Mouse (Mus musculus): Measurements from ENCODE around the gene Chm. TPM values are rescaled to one million over a fixed set of nuclear protein-coding genes. Genes with fewer than 3 reads are reported as not detected.
"Not testable (repeated sequence)": the region's sequence is repeated elsewhere in the genome, so short reads cannot be mapped to it uniquely, and the experiment has no call there.

Gene Chm
- 12.9 and 13.4 TPM in 2 replicates for polyA plus RNA-seq (2015; fragmentation: Nextera tagmentation; extraction: Ambion mirVana)

DNA sequence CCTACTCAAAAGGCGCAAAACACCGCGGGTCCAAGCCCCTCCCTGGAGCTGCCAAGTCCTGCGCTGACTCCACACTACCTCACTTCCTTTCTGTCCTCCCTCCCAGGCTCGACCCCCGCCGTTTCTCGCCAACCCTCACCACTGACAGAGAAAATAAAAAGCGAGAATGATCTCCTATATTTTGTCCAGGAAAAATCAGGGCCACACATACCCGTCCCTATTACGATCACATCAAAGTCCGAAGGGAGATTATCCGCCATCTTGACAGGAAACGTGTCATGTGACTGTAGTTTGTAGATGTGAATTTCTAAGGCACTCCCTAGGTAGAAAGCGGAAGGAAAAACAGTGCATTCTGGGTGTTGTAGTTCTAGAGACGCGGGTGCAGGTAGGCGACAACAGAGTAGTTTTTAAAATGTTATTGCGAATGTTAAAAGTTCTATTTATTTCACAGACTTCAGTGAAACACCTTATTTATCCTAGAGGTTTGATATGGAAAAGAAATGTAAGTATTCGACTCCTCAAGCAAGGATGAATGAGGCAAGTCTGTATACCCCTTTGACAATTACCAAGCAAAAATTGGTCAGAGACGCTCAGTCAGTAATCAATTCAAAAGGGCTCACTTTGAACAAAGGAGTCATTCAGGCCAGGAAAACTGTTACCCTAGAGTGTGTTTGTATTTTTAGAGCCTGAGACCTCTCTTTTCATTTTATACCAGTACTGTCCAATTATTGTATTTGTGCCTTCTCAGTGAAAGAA lies at the start of gene Chm:
Gene Chm, minus strand, starts transcription at position 288 of the 756 bp plus-strand sequence.
- ATAC-seq (replicated peaks; ENCODE audit: low FRiP score): peak; percentile 96
- H3K27me3 ChIP-seq: no peaks in the 10 kb centered on the region
- WGBS: 14% methylated on average over 21 of the region's 21 CpGs
- H3K9me3 ChIP-seq (replicated peaks): no peaks in the 10 kb centered on the region
- peak within 1 kb of the TSS; percentile 83 for H3K27ac ChIP-seq
- no peaks in the 10 kb centered on the region for H3K36me3 ChIP-seq
- H3K9ac ChIP-seq: peak within 1 kb of the TSS; percentile 33; the same call in 1 of the 2 replicates
- H3K4me1 ChIP-seq: no peaks in the 10 kb centered on the region
- peak within 1 kb of the TSS; percentile 58 for H3K4me3 ChIP-seq (replicated peaks)
- peak within 1 kb of the TSS; percentile 51 for H3K4me2 ChIP-seq

DNA sequence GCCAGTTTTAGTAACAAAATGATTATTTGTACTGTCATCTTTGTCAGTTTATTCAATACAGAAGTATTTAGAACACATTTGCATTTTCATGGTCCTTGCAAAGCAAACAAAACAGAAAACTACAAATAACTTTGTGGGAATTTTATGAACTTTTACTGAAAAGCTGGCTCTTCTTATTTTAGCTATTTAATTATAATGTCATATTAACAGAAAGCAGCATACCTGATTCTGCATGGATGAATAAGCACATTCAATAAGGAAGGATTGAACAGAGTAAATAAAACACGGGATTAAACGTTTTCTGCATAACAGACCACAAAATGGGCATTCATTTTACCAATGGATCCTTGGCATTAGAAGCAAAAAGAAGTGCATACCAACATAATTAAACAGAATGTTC lies 8.6 kb upstream of the Chm start:
- no peak overlapping the region for H3K4me2 ChIP-seq
- H3K9ac ChIP-seq: no peak overlapping the region
- H3K27me3 ChIP-seq: no peaks in the 10 kb centered on the region
- H3K4me3 ChIP-seq (replicated peaks): no peak overlapping the region
- H3K36me3 ChIP-seq: no peaks in the 10 kb centered on the region
- no peaks in the 10 kb centered on the region for H3K9me3 ChIP-seq (replicated peaks)
- WGBS: 52% methylated on average over 2 of the region's 2 CpGs
- ATAC-seq (replicated peaks; ENCODE audit: low FRiP score): no peak
- H3K27ac ChIP-seq: no peak overlapping the region
- no peaks in the 10 kb centered on the region for H3K4me1 ChIP-seq

GRCm38 (mm10) chrX:113184569-113185229 lies 618 bp downstream of the Chm start:
- Histone ChIP-seq H3K9ac (peak overlapping the region; percentile 33; the same call in 1 of the 2 replicates), H3K36me3 (no peaks in the 10 kb centered on the region), H3K4me3 (replicated peaks) (peak overlapping the region; percentile 58), H3K27ac (peak overlapping the region; percentile 83), H3K4me1 (no peaks in the 10 kb centered on the region), H3K27me3 (no peaks in the 10 kb centered on the region), H3K9me3 (replicated peaks) (no peaks in the 10 kb centered on the region), H3K4me2 (peak overlapping the region; percentile 51)
- 14% methylated on average over 17 of the region's 17 CpGs for WGBS
- ATAC-seq (replicated peaks; ENCODE audit: low FRiP score): no peak; the same call in 1 of the 2 replicates

GRCm38 (mm10) chrX:113180856-113181255 lies 4.5 kb downstream of the Chm start:
- not testable (repeated sequence) for H3K9ac ChIP-seq; H3K9me3 ChIP-seq (replicated peaks); H3K27me3 ChIP-seq; H3K27ac ChIP-seq; ATAC-seq (replicated peaks; ENCODE audit: low FRiP score); H3K36me3 ChIP-seq; H3K4me1 ChIP-seq; H3K4me3 ChIP-seq (replicated peaks); H3K4me2 ChIP-seq
- WGBS: 95% methylated on average over 4 of the region's 4 CpGs

- H3K27me3 ChIP-seq: no peaks in the 10 kb centered on the region
- no peaks in the 10 kb centered on the region for H3K4me1 ChIP-seq
- H3K9ac ChIP-seq: no peak overlapping the region
- H3K4me2 ChIP-seq: no peak overlapping the region
- H3K27ac ChIP-seq: no peak overlapping the region
- WGBS: 65% methylated on average over 2 of the region's 2 CpGs
- no peak overlapping the region for H3K4me3 ChIP-seq (replicated peaks)
- ATAC-seq (replicated peaks; ENCODE audit: low FRiP score): no peak
- H3K9me3 ChIP-seq (replicated peaks): no peaks in the 10 kb centered on the region
- no peaks in the 10 kb centered on the region for H3K36me3 ChIP-seq
Measured at GRCm38 (mm10) chrX:113172766-113173165, 12.6 kb downstream of the Chm start.

GRCm38 (mm10) chrX:113172271-113172670 lies 13.0 kb downstream of the Chm start:
- no peak overlapping the region for H3K4me2 ChIP-seq
- no peak overlapping the region for H3K27ac ChIP-seq
- no peak overlapping the region for H3K9ac ChIP-seq
- no peaks in the 10 kb centered on the region for H3K36me3 ChIP-seq
- 63% methylated on average over 1 of the region's 1 CpGs for WGBS
- H3K4me3 ChIP-seq (replicated peaks): no peak overlapping the region
- no peaks in the 10 kb centered on the region for H3K4me1 ChIP-seq
- H3K9me3 ChIP-seq (replicated peaks): no peaks in the 10 kb centered on the region
- no peak for ATAC-seq (replicated peaks; ENCODE audit: low FRiP score)
- no peaks in the 10 kb centered on the region for H3K27me3 ChIP-seq

- H3K36me3 ChIP-seq: no peaks in the 10 kb centered on the region
- H3K4me3 ChIP-seq (replicated peaks): no peak overlapping the region
- H3K4me2 ChIP-seq: no peak overlapping the region
- H3K4me1 ChIP-seq: no peaks in the 10 kb centered on the region
- no peak overlapping the region for H3K27ac ChIP-seq
- no peaks in the 10 kb centered on the region for H3K9me3 ChIP-seq (replicated peaks)
- H3K27me3 ChIP-seq: no peaks in the 10 kb centered on the region
- H3K9ac ChIP-seq: no peak overlapping the region
- WGBS: 65% methylated on average over 3 of the region's 3 CpGs
- ATAC-seq (replicated peaks; ENCODE audit: low FRiP score): no peak
Measured at GRCm38 (mm10) chrX:113160268-113160860, 25.0 kb downstream of the Chm start.

DNA sequence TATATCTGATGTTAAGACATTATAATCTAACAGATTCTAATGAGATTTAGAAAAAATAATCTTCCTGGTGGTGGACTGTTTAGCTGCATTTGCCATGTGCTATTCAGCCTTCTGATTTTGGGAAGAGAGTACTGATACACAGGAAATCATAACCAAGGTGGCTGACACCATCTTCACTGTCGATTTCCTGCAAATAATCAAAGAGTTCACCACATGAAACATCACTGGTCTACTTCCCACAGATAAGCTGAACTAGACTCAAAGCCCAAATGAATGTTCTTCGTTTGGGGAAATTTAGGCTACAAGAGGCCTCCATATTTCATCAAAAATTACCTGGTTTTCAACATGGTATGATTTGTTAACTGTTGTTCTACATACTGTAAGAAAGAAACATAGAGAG lies 101.1 kb downstream of the Chm start:
- no peak overlapping the region for H3K4me2 ChIP-seq
- no peaks in the 10 kb centered on the region for H3K4me1 ChIP-seq
- no peak overlapping the region for H3K4me3 ChIP-seq (replicated peaks)
- no peaks in the 10 kb centered on the region for H3K9me3 ChIP-seq (replicated peaks)
- H3K27ac ChIP-seq: no peak overlapping the region
- H3K9ac ChIP-seq: no peak overlapping the region
- ATAC-seq (replicated peaks; ENCODE audit: low FRiP score): no peak
- H3K27me3 ChIP-seq: no peaks in the 10 kb centered on the region
- H3K36me3 ChIP-seq: no peaks in the 10 kb centered on the region
- WGBS: 87% methylated on average over 2 of the region's 2 CpGs

DNA sequence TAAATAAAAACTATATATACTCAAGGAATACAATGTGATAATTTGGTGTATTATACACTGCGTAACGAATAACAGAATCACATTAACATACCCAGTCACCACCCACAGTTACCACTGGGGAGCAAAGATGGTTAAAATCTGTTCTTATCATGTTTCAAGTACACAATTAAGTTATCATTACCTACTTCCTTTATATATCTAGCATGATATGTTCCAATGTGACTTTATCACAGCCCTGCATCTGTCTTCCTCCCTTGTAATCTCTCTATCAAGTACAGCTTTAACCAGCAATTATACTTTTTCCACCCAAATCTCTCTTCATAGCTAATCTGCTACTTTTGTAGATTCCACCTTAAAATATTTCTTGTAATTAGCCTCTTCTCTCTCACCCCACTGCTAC lies 109.3 kb downstream of the Chm start:
- no peak for ATAC-seq (replicated peaks; ENCODE audit: low FRiP score)
- Histone ChIP-seq H3K36me3 (no peaks in the 10 kb centered on the region), H3K27ac (no peak overlapping the region), H3K9me3 (replicated peaks) (no peaks in the 10 kb centered on the region), H3K4me3 (replicated peaks) (no peak overlapping the region), H3K9ac (no peak overlapping the region), H3K4me1 (no peaks in the 10 kb centered on the region), H3K27me3 (no peaks in the 10 kb centered on the region), H3K4me2 (no peak overlapping the region)
- 99% methylated on average over 2 of the region's 2 CpGs for whole genome bisulfite sequencing

DNA sequence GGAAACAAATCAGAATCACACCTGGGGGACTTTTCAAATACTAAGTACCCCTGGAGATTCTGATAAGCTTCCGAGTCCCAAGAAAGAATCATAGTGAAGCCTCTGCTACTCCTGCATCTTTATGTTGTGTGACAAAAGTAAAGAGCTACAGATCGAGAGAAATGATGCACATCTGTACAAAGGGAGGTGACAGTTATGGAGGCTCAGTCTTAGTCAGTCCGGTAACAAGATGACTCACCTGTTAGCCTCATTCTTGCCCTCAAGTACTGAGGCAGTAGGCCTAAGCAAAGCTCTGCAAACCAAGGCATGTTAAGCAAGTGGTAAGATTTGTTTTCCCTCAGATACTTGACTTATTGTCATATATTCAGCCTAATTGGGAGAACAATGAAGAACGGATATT lies 110.5 kb downstream of the Chm start:
- Histone ChIP-seq H3K4me1 (no peaks in the 10 kb centered on the region), H3K9me3 (replicated peaks) (no peaks in the 10 kb centered on the region), H3K9ac (no peak overlapping the region), H3K4me3 (replicated peaks) (no peak overlapping the region), H3K27ac (no peak overlapping the region), H3K27me3 (no peaks in the 10 kb centered on the region), H3K36me3 (no peaks in the 10 kb centered on the region), H3K4me2 (no peak overlapping the region)
- 67% methylated on average over 4 of the region's 4 CpGs for WGBS
- no peak for ATAC-seq (replicated peaks; ENCODE audit: low FRiP score)

DNA sequence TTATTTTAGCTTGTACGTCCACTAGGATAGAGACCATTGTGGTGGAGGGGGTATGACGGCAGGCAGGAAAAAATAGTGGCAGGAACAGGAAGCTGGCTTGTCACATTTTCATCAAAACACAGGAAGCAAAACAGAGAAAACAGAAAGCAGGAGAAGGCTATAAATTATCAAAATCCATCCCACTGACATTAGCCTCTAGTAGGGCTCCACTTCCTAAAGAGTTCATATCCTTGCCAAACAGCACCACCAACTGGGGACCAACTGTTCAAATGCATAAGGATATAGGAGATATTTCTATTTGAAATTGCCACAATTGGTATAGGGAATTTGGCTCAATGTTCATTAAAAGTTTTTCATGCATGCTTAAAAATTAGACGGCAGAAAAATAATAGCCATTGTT lies 181.7 kb downstream of the Chm start:
- H3K36me3 ChIP-seq: no peaks in the 10 kb centered on the region
- H3K27ac ChIP-seq: no peak overlapping the region

DNA sequence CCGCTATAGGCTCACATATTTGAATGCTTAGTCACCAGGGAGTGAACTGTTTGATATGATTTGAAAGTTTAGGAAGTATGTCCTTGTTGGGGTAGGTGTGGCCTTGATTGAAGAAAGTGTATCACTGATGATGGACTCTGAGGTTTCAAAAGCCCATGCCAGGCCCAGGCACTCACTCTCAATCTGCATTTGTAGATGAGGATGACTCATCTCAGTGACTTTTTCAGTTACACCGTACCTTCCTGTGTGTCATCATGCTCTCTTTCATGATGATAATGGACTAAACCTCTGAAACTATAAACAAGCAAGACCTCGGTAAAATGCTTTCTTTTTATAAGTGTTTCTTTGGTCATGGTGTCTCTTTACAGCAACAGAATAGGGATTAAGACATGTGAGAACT lies 183.1 kb downstream of the Chm start:
- H3K36me3 ChIP-seq: no peaks in the 10 kb centered on the region
- no peak overlapping the region for H3K9ac ChIP-seq
- no peaks in the 10 kb centered on the region for H3K27me3 ChIP-seq
- H3K9me3 ChIP-seq (replicated peaks): no peaks in the 10 kb centered on the region
- no peak for ATAC-seq (replicated peaks; ENCODE audit: low FRiP score)
- H3K4me3 ChIP-seq (replicated peaks): no peak overlapping the region
- H3K4me1 ChIP-seq: no peaks in the 10 kb centered on the region
- H3K4me2 ChIP-seq: no peak overlapping the region
- H3K27ac ChIP-seq: no peak overlapping the region
- WGBS: 81% methylated on average over 3 of the region's 3 CpGs

More for the DNA sequence above, 181.7 kb downstream of the Chm start:
- ATAC-seq (replicated peaks; ENCODE audit: low FRiP score): no peak
- Histone ChIP-seq H3K4me3 (replicated peaks) (no peak overlapping the region), H3K4me2 (no peak overlapping the region), H3K9me3 (replicated peaks) (no peaks in the 10 kb centered on the region), H3K9ac (no peak overlapping the region), H3K27me3 (no peaks in the 10 kb centered on the region), H3K4me1 (no peaks in the 10 kb centered on the region)
- WGBS: 74% methylated on average over 3 of the region's 3 CpGs
